Mouse (Mus musculus) midbrain, embryonic 10.5 days (tissue): Measurements from ENCODE around the gene Gm21958. TPM values are rescaled to one million over a fixed set of nuclear protein-coding genes. Genes with fewer than 3 reads are reported as not detected.

Experiments
- DNase-seq: peaks from one replicate; pipeline ENCODE4 v3.0.0-alpha.2; 2017; ENCODE audit warnings: low spot score
- H3K27ac ChIP-seq: fragments of 300-500 bp; sonication (generic); replicated peaks from 2 replicates; pipeline ENCODE4 v1.5.1; 2016; ENCODE audit warnings: mild to moderate bottlenecking
- H3K27me3 ChIP-seq: fragments of 300-500 bp; sonication (generic); 2 replicates; pipeline ENCODE4 v1.6.1; 2016; ENCODE audit warnings: low read depth, mild to moderate bottlenecking; ENCODE audit not compliant: poor library complexity, severe bottlenecking
- H3K36me3 ChIP-seq: fragments of 300-500 bp; sonication (generic); 2 replicates; pipeline ENCODE4 v1.6.1; 2016; ENCODE audit warnings: mild to moderate bottlenecking, moderate library complexity
- H3K4me1 ChIP-seq: fragments of 300-500 bp; sonication (generic); 2 replicates; pipeline ENCODE4 v1.6.1; 2016
- H3K4me3 ChIP-seq: fragments of 300-500 bp; sonication (generic); 2 replicates; pipeline ENCODE4 v1.5.1; 2016; ENCODE audit warnings: mild to moderate bottlenecking, moderate library complexity
- H3K9me3 ChIP-seq: fragments of 300-500 bp; sonication (generic); replicated peaks from 2 replicates; pipeline ENCODE4 v1.6.1; 2016; ENCODE audit warnings: mild to moderate bottlenecking
- WGBS: fragments of 180-500 bp; shearing (Covaris S2); methylation state at CpG from one replicate; pipeline ENCODE4 v1.1.7; 2016; 5-methylcytosine and 5-hydroxymethylcytosine counted together
- polyA plus RNA-seq: library from polyadenylated mRNA; unstranded; fragments of >200 nt; fragmentation: Nextera tagmentation; extraction: Ambion mirVana; gene quantifications from 2 replicates; pipeline ENCODE4 v1.2.1, GENCODE M21; 2016

Gene Gm21958
- polyA plus RNA-seq, 1 experiment from 2014 or later: 0.56 TPM

- Histone ChIP-seq H3K27me3 (no peaks in the 10 kb centered on the region), H3K4me3 (peak within 1 kb of the TSS; percentile 91), H3K36me3 (peaks cover 61% of the 10 kb centered on the region), H3K27ac (peak within 1 kb of the TSS; percentile 98), H3K9me3 (no peaks in the 10 kb centered on the region), H3K4me1 (peaks cover 21% of the 10 kb centered on the region)
- WGBS: under 1% methylated on average over 65 of the region's 65 CpGs
- peak; percentile 94 for DNase-seq
Observed at GRCm38 (mm10) chr3:54735247-54736046, 21.3 kb upstream of the Gm21958 start, which contains the start of the genes Exosc8 and Alg5. Gene Exosc8, minus strand, starts transcription at chr3:54735393. Gene Alg5, plus strand, starts transcription at chr3:54735539.

- no peaks in the 10 kb centered on the region for H3K9me3 ChIP-seq
- peak; percentile 92 for DNase-seq
- peaks cover 21% of the 10 kb centered on the region for H3K4me1 ChIP-seq
- H3K27me3 ChIP-seq: no peaks in the 10 kb centered on the region
- peak overlapping the region; percentile 98 for H3K27ac ChIP-seq
- H3K4me3 ChIP-seq: peak overlapping the region; percentile 91
- under 1% methylated on average over 84 of the region's 84 CpGs for WGBS
- peaks cover 61% of the 10 kb centered on the region for H3K36me3 ChIP-seq
Observed at GRCm38 (mm10) chr3:54734411-54735246, 20.5 kb upstream of the Gm21958 start.

GRCm38 (mm10) chr3:54732371-54732770 is 18.2 kb upstream of the Gm21958 start:
- Histone ChIP-seq H3K27me3 (no peaks in the 10 kb centered on the region), H3K27ac (no peak overlapping the region), H3K4me3 (no peak overlapping the region), H3K4me1 (peaks cover 21% of the 10 kb centered on the region), H3K36me3 (peaks cover 62% of the 10 kb centered on the region), H3K9me3 (no peaks in the 10 kb centered on the region)
- no peak for DNase-seq
- WGBS: 93% methylated on average over 4 of the region's 4 CpGs

- Histone ChIP-seq H3K9me3 (no peaks in the 10 kb centered on the region), H3K36me3 (peaks cover 68% of the 10 kb centered on the region), H3K27ac (no peak overlapping the region), H3K4me3 (no peak overlapping the region), H3K27me3 (no peaks in the 10 kb centered on the region), H3K4me1 (peaks cover 21% of the 10 kb centered on the region)
- WGBS: 90% methylated on average over 8 of the region's 8 CpGs
- no peak for DNase-seq
Observed at GRCm38 (mm10) chr3:54731626-54732150, 17.5 kb upstream of the Gm21958 start.

GRCm38 (mm10) chr3:54728100-54728499 is 13.9 kb upstream of the Gm21958 start:
- WGBS: 93% methylated on average over 6 of the region's 6 CpGs
- peaks cover 95% of the 10 kb centered on the region for H3K36me3 ChIP-seq
- no peaks in the 10 kb centered on the region for H3K9me3 ChIP-seq
- no peak overlapping the region for H3K27ac ChIP-seq
- no peak overlapping the region for H3K4me3 ChIP-seq
- H3K27me3 ChIP-seq: no peaks in the 10 kb centered on the region
- no peak for DNase-seq
- peaks cover 4% of the 10 kb centered on the region for H3K4me1 ChIP-seq

- Histone ChIP-seq H3K9me3 (no peaks in the 10 kb centered on the region), H3K27ac (no peak overlapping the region), H3K4me3 (no peak overlapping the region), H3K4me1 (no peaks in the 10 kb centered on the region), H3K27me3 (no peaks in the 10 kb centered on the region), H3K36me3 (peaks cover 95% of the 10 kb centered on the region)
- 98% methylated on average over 2 of the region's 2 CpGs for WGBS
- DNase-seq: no peak
Observed at GRCm38 (mm10) chr3:54727588-54727987, 13.4 kb upstream of the Gm21958 start.

GRCm38 (mm10) chr3:54725344-54725743 is 11.2 kb upstream of the Gm21958 start:
- H3K4me3 ChIP-seq: no peak overlapping the region
- H3K9me3 ChIP-seq: no peaks in the 10 kb centered on the region
- no peaks in the 10 kb centered on the region for H3K27me3 ChIP-seq
- DNase-seq: no peak
- WGBS: 89% methylated on average over 2 of the region's 2 CpGs
- peaks cover 94% of the 10 kb centered on the region for H3K36me3 ChIP-seq
- H3K4me1 ChIP-seq: no peaks in the 10 kb centered on the region
- H3K27ac ChIP-seq: no peak overlapping the region

GRCm38 (mm10) chr3:54723741-54724500 is 9.8 kb upstream of the Gm21958 start:
- no peak for DNase-seq
- WGBS: 88% methylated on average over 10 of the region's 10 CpGs
- no peak overlapping the region for H3K4me3 ChIP-seq
- H3K27me3 ChIP-seq: no peaks in the 10 kb centered on the region
- H3K27ac ChIP-seq: no peak overlapping the region
- no peaks in the 10 kb centered on the region for H3K4me1 ChIP-seq
- H3K9me3 ChIP-seq: no peaks in the 10 kb centered on the region
- H3K36me3 ChIP-seq: peaks cover 91% of the 10 kb centered on the region

GRCm38 (mm10) chr3:54718947-54719346 is 4.8 kb upstream of the Gm21958 start:
- Histone ChIP-seq H3K27me3 (no peaks in the 10 kb centered on the region), H3K27ac (no peak overlapping the region), H3K4me1 (no peaks in the 10 kb centered on the region), H3K4me3 (no peak overlapping the region), H3K36me3 (peaks cover 95% of the 10 kb centered on the region), H3K9me3 (no peaks in the 10 kb centered on the region)
- DNase-seq: no peak
- WGBS: 55% methylated on average over 3 of the region's 3 CpGs

GRCm38 (mm10) chr3:54717348-54717747 is 3.2 kb upstream of the Gm21958 start:
- H3K9me3 ChIP-seq: no peaks in the 10 kb centered on the region
- H3K27ac ChIP-seq: no peak overlapping the region
- 78% methylated on average over 6 of the region's 6 CpGs for WGBS
- no peak for DNase-seq
- H3K4me1 ChIP-seq: no peaks in the 10 kb centered on the region
- H3K27me3 ChIP-seq: no peaks in the 10 kb centered on the region
- H3K36me3 ChIP-seq: peaks cover 95% of the 10 kb centered on the region
- no peak overlapping the region for H3K4me3 ChIP-seq

GRCm38 (mm10) chr3:54715461-54715860 is 1.3 kb upstream of the Gm21958 start:
- Histone ChIP-seq H3K27me3 (no peaks in the 10 kb centered on the region), H3K27ac (no peak overlapping the region), H3K4me3 (no peak overlapping the region), H3K9me3 (no peaks in the 10 kb centered on the region), H3K4me1 (no peaks in the 10 kb centered on the region), H3K36me3 (peaks cover 95% of the 10 kb centered on the region)
- 94% methylated on average over 6 of the region's 6 CpGs for WGBS
- no peak for DNase-seq

- H3K27ac ChIP-seq: no peak overlapping the region
- no peak for DNase-seq
- H3K9me3 ChIP-seq: no peaks in the 10 kb centered on the region
- H3K27me3 ChIP-seq: no peaks in the 10 kb centered on the region
- 93% methylated on average over 9 of the region's 9 CpGs for WGBS
- no peaks in the 10 kb centered on the region for H3K4me1 ChIP-seq
- H3K4me3 ChIP-seq: no peak overlapping the region
- H3K36me3 ChIP-seq: peaks cover 98% of the 10 kb centered on the region
Observed at GRCm38 (mm10) chr3:54708972-54709371, 5.2 kb downstream of the Gm21958 start.
